Mouse (Mus musculus): ENCODE measurements around the gene Emd. TPM values are rescaled to one million over a fixed set of nuclear protein-coding genes. Genes with fewer than 3 reads are reported as not detected.
"Not testable (repeated sequence)": the region's sequence is repeated elsewhere in the genome, so short reads cannot be mapped to it uniquely, and the experiment has no call there.

Emd gene
- 100 to 1,000 TPM in 1 of 2 experiments, 10 to 100 TPM in 1; 93.6 to 165 TPM for total RNA-seq (2021)
- long read RNA-seq, experiment 1, transcript Emd-204 (5 exons, 768 nt): minor isoform, 5 of 43 reads
- long read RNA-seq, experiment 1, transcript Emd-201 (6 exons, 1,595 nt): minor isoform, 8 of 43 reads
- long read RNA-seq, experiment 1, transcript Emd-202 (6 exons, 1,338 nt): major isoform, 26 of 43 reads
- long read RNA-seq, experiment 1, partial matches to known transcripts: 2 of 43 reads
- long read RNA-seq, experiment 1, other reads (novel, unspliced or antisense): 2 of 43 reads
- long read RNA-seq, experiment 2, partial matches to known transcripts: 3 of 6 reads
- long read RNA-seq, experiment 2, other reads (novel, unspliced or antisense): 1 of 6 reads

GRCm38 (mm10) chrX:74254153-74254887, at the start of gene Emd:
Gene Emd, plus strand, starts transcription at chrX:74254687.
- peak; percentile 69 to 79 for DNase-seq (ENCODE audit: low spot score in 2 of 2)

- no peak for DNase-seq (ENCODE audit: low spot score in 2 of 2)
Observed at GRCm38 (mm10) chrX:74218496-74218895, 36.0 kb upstream of the Emd start.

- no peak for DNase-seq (ENCODE audit: low spot score in 2 of 2)
Observed at GRCm38 (mm10) chrX:74219449-74219848, 35.0 kb upstream of the Emd start.

- DNase-seq (ENCODE audit: low spot score in 2 of 2): not testable (repeated sequence)
Observed at GRCm38 (mm10) chrX:74220099-74220498, 34.4 kb upstream of the Emd start.

- DNase-seq (ENCODE audit: low spot score in 2 of 2): no peak
Observed at GRCm38 (mm10) chrX:74230038-74230437, 24.4 kb upstream of the Emd start.

- no peak for DNase-seq (ENCODE audit: low spot score in 2 of 2)
Observed at GRCm38 (mm10) chrX:74233196-74233595, 21.3 kb upstream of the Emd start.

- DNase-seq (ENCODE audit: low spot score in 2 of 2): no peak
Observed at GRCm38 (mm10) chrX:74240332-74240731, 14.2 kb upstream of the Emd start.

- no peak for DNase-seq (ENCODE audit: low spot score in 2 of 2)
Observed at GRCm38 (mm10) chrX:74243396-74243795, 11.1 kb upstream of the Emd start.

- DNase-seq (ENCODE audit: low spot score in 2 of 2): no peak
Observed at GRCm38 (mm10) chrX:74243807-74244206, 10.7 kb upstream of the Emd start.

GRCm38 (mm10) chrX:74244614-74245083, 9.8 kb upstream of the Emd start:
- DNase-seq (ENCODE audit: low spot score in 2 of 2): peak in 1 of 2 experiments; percentile 12

GRCm38 (mm10) chrX:74245107-74245506, 9.4 kb upstream of the Emd start:
- no peak for DNase-seq (ENCODE audit: low spot score in 2 of 2)

- peak; percentile 55 to 69 for DNase-seq (ENCODE audit: low spot score in 2 of 2)
Observed at GRCm38 (mm10) chrX:74245687-74246086, 8.8 kb upstream of the Emd start.

- DNase-seq (ENCODE audit: low spot score in 2 of 2): peak; percentile 76
Observed at GRCm38 (mm10) chrX:74246213-74246681, 8.2 kb upstream of the Emd start.

GRCm38 (mm10) chrX:74246693-74247092, 7.8 kb upstream of the Emd start:
- no peak for DNase-seq (ENCODE audit: low spot score in 2 of 2)

- peak; percentile 46 to 61 for DNase-seq (ENCODE audit: low spot score in 2 of 2)
Observed at GRCm38 (mm10) chrX:74248651-74249050, 5.8 kb upstream of the Emd start.

GRCm38 (mm10) chrX:74249615-74250014, 4.9 kb upstream of the Emd start, which contains the start of gene Flna:
Gene Flna, minus strand, starts transcription at chrX:74249820.
- peak; percentile 54 to 61 for DNase-seq (ENCODE audit: low spot score in 2 of 2)

- DNase-seq (ENCODE audit: low spot score in 2 of 2): no peak
Observed at GRCm38 (mm10) chrX:74254888-74255565, 540 bp downstream of the Emd start.

- no peak for DNase-seq (ENCODE audit: low spot score in 2 of 2)
Observed at GRCm38 (mm10) chrX:74257746-74258145, 3.3 kb downstream of the Emd start.

GRCm38 (mm10) chrX:74269736-74270061, 15.2 kb downstream of the Emd start:
- no peak for DNase-seq (ENCODE audit: low spot score in 2 of 2)

GRCm38 (mm10) chrX:74270062-74270901, 15.8 kb downstream of the Emd start, which contains the start of gene Rpl10:
Gene Rpl10, plus strand, starts transcription at chrX:74270812.
- peak; percentile 68 for DNase-seq (ENCODE audit: low spot score in 2 of 2)
